8 mouse cellular contexts compared by ENCODE assay signal in genomic region chr13:81710266-81710665, GRCm38 (mm10). TPM values are rescaled to one million over a fixed set of nuclear protein-coding genes. Genes with fewer than 3 reads are reported as not detected.
DNase-seq lines count a peak whose midpoint lies in the region; ATAC-seq and TF ChIP-seq lines count a peak whose summit lies in the region.

No protein-coding gene starts in this region.

- no peak for DNase-seq in kidney, postnatal 4 days
- DNase-seq in hindbrain, embryonic 14.5 days (ENCODE audit: low spot score): peak; percentile 24
- no peak for DNase-seq in midbrain, embryonic 10.5 days (ENCODE audit: low spot score)
- DNase-seq in natural killer cell, adult 2 months (ENCODE audit: low spot score in 2 of 2): no peak
- DNase-seq in left cerebral cortex, postnatal 36 days (ENCODE audit: low spot score in 2 of 2): no peak
- no peak for DNase-seq in gastrocnemius, adult 8-10 months (ENCODE audit: low spot score in 2 of 2)

- no peaks in the 10 kb centered on the region for H3K9me3 ChIP-seq in kidney, embryonic 15.5 days (replicated peaks)
- H3K9me3 ChIP-seq in hindbrain, embryonic 14.5 days (ENCODE audit: control insufficient read depth, low read length): no peaks in the 10 kb centered on the region
- no peaks in the 10 kb centered on the region for H3K9me3 ChIP-seq in midbrain, embryonic 10.5 days (replicated peaks)

- no peak for TF ChIP-seq CTCF in bone marrow, adult 2 months (IDR thresholded peaks at IDR 0.05; ENCODE audit: control insufficient read depth, insufficient read depth, low read length)

- peak overlapping the region; percentile 53 for H3K9ac ChIP-seq in kidney, embryonic 15.5 days
- peak overlapping the region; percentile 74 for H3K9ac ChIP-seq in hindbrain, embryonic 14.5 days

- TF ChIP-seq POLR2A in bone marrow, adult 2 months (IDR thresholded peaks at IDR 0.05; ENCODE audit: borderline replicate concordance, control insufficient read depth, low read depth, low read length): no peak

- H3K27me3 ChIP-seq in kidney, embryonic 15.5 days: no peaks in the 10 kb centered on the region
- H3K27me3 ChIP-seq in hindbrain, embryonic 14.5 days (ENCODE audit: control insufficient read depth, insufficient read depth, low read length): no peaks in the 10 kb centered on the region
- peaks cover 9% of the 10 kb centered on the region for H3K27me3 ChIP-seq in midbrain, embryonic 10.5 days (ENCODE audit: low read depth, poor library complexity, severe bottlenecking)

- WGBS in kidney, embryonic 15.5 days: under 1% methylated on average over 7 of the region's 7 CpGs
- 2% methylated on average over 7 of the region's 7 CpGs for WGBS in bone marrow, adult 2 months
- WGBS in hindbrain, embryonic 14.5 days: under 1% methylated on average over 7 of the region's 7 CpGs
- WGBS in midbrain, embryonic 10.5 days: under 1% methylated on average over 7 of the region's 7 CpGs

- peak overlapping the region; percentile 96 for H3K4me2 ChIP-seq in kidney, embryonic 15.5 days
- peak overlapping the region; percentile 88 for H3K4me2 ChIP-seq in hindbrain, embryonic 14.5 days (replicated peaks)

- H3K27ac ChIP-seq in kidney, embryonic 15.5 days: peak overlapping the region; percentile 94
- H3K27ac ChIP-seq in bone marrow, adult 2 months (ENCODE audit: control insufficient read depth, insufficient read depth, low read depth, low read length, poor library complexity): no peak overlapping the region
- H3K27ac ChIP-seq in hindbrain, embryonic 14.5 days: no peak overlapping the region
- peak overlapping the region; percentile 89 for H3K27ac ChIP-seq in midbrain, embryonic 10.5 days (replicated peaks)

- intact Hi-C loops in left cerebral cortex, postnatal 36 days (cut with DNase I): loop anchor here (5.0 kb wide), 1 partner anchor 828 kb away; the partner anchor contains the start of gene Arrdc3

- peak overlapping the region; percentile 79 for H3K4me3 ChIP-seq in kidney, embryonic 15.5 days (replicated peaks)
- H3K4me3 ChIP-seq in bone marrow, adult 2 months (replicated peaks; ENCODE audit: control insufficient read depth, low read depth, low read length): peak overlapping the region; percentile 94
- H3K4me3 ChIP-seq in hindbrain, embryonic 14.5 days (replicated peaks; ENCODE audit: low read length): peak overlapping the region; percentile 72
- H3K4me3 ChIP-seq in midbrain, embryonic 10.5 days: peak overlapping the region; percentile 89

- ATAC-seq in kidney, embryonic 15.5 days (replicated peaks; ENCODE audit: low FRiP score): no peak; the same call in 1 of the 2 replicates
- ATAC-seq in hindbrain, embryonic 14.5 days (ENCODE audit: low FRiP score): no peak

- H3K36me3 ChIP-seq in kidney, embryonic 15.5 days: no peaks in the 10 kb centered on the region
- no peaks in the 10 kb centered on the region for H3K36me3 ChIP-seq in hindbrain, embryonic 14.5 days (replicated peaks; ENCODE audit: control insufficient read depth, insufficient read depth)
- 0 out of 2 replicates have a peak, but pooled peaks cover 4% of the 10 kb centered on the region for H3K36me3 ChIP-seq in midbrain, embryonic 10.5 days

- peaks cover 23% of the 10 kb centered on the region for H3K4me1 ChIP-seq in kidney, embryonic 15.5 days
- H3K4me1 ChIP-seq in bone marrow, adult 2 months (ENCODE audit: control insufficient read depth, insufficient read depth, low read length): no peaks in the 10 kb centered on the region; the same call in 1 of the 2 replicates
- H3K4me1 ChIP-seq in hindbrain, embryonic 14.5 days (replicated peaks; ENCODE audit: control insufficient read depth, insufficient read depth, low read length): peaks cover 11% of the 10 kb centered on the region
- H3K4me1 ChIP-seq in midbrain, embryonic 10.5 days: peaks cover 40% of the 10 kb centered on the region

RNA-seq across cellular contexts. Expression of gene Polr3g, which starts 0.5 kb away (rescaled TPM):
- polyA plus RNA-seq in kidney, embryonic 15.5 days (2015; fragmentation: Nextera tagmentation; extraction: Ambion mirVana): 10.4 and 12.9 TPM in 2 replicates
- polyA plus RNA-seq in bone marrow, adult 2 months (2011; ENCODE audit: insufficient read depth, insufficient read length, low replicate concordance, missing spikeins): 4.9 and 5.0 TPM in 2 replicates
- 3.8 and 5.0 TPM in 2 replicates for polyA plus RNA-seq in hindbrain, embryonic 14.5 days (2014; fragmentation: Nextera tagmentation; extraction: Ambion mirVana)
- 17.7 and 24.9 TPM in 2 replicates for polyA plus RNA-seq in midbrain, embryonic 10.5 days (2016; fragmentation: Nextera tagmentation; extraction: Ambion mirVana)
- 1 to 10 TPM; 2.7 to 4.2 TPM for total RNA-seq in left cerebral cortex, postnatal 36 days (2021)
- total RNA-seq in gastrocnemius, adult 8-10 months (2022): 1 to 10 TPM; 1.6 to 4.2 (median 3.3) TPM

RNA-seq across cellular contexts. Expression of gene Mblac2, which starts 0.9 kb away (rescaled TPM):
- polyA plus RNA-seq in kidney, embryonic 15.5 days (2015; fragmentation: Nextera tagmentation; extraction: Ambion mirVana): 7.1 and 7.2 TPM in 2 replicates
- 2.8 and 9.1 TPM in 2 replicates for polyA plus RNA-seq in bone marrow, adult 2 months (2011; ENCODE audit: insufficient read depth, insufficient read length, low replicate concordance, missing spikeins)
- polyA plus RNA-seq in hindbrain, embryonic 14.5 days (2014; fragmentation: Nextera tagmentation; extraction: Ambion mirVana): 49.2 and 51.1 TPM in 2 replicates
- polyA plus RNA-seq in midbrain, embryonic 10.5 days (2016; fragmentation: Nextera tagmentation; extraction: Ambion mirVana): 4.5 and 5.1 TPM in 2 replicates
- 10 to 100 TPM; 16.5 to 19.3 TPM for total RNA-seq in left cerebral cortex, postnatal 36 days (2021)
- total RNA-seq in gastrocnemius, adult 8-10 months (2022): 1 to 10 TPM; 1.2 to 1.8 (median 1.4) TPM

RNA-seq across cellular contexts. Expression of gene Lysmd3, which starts 52.8 kb away (rescaled TPM):
- 21.4 and 24.5 TPM in 2 replicates for polyA plus RNA-seq in kidney, embryonic 15.5 days (2015; fragmentation: Nextera tagmentation; extraction: Ambion mirVana)
- polyA plus RNA-seq in bone marrow, adult 2 months (2011; ENCODE audit: insufficient read depth, insufficient read length, low replicate concordance, missing spikeins): 3.0 and 4.5 TPM in 2 replicates
- polyA plus RNA-seq in hindbrain, embryonic 14.5 days (2014; fragmentation: Nextera tagmentation; extraction: Ambion mirVana): 23.8 and 24.5 TPM in 2 replicates
- 26.4 and 26.8 TPM in 2 replicates for polyA plus RNA-seq in midbrain, embryonic 10.5 days (2016; fragmentation: Nextera tagmentation; extraction: Ambion mirVana)
- total RNA-seq in left cerebral cortex, postnatal 36 days (2021): 10 to 100 TPM; 11.4 to 17.9 TPM
- total RNA-seq in gastrocnemius, adult 8-10 months (2022): 1 to 10 TPM; 6.3 to 10.0 (median 6.6) TPM

Comparison
In these comparisons a context has a peak if more than half of its experiments do, and no peak if none do; other contexts are left out.
1. H3K27ac ChIP-seq: peak in kidney, embryonic 15.5 days (single experiment) and midbrain, embryonic 10.5 days (single experiment); none in bone marrow, adult 2 months (single experiment) and hindbrain, embryonic 14.5 days (single experiment).
2. Peak in every context shown above with its lines, with median percentiles within 50 percentile points of each other: H3K4me3 ChIP-seq.